Mouse (Mus musculus): ENCODE measurements around the gene Pola2. TPM values are rescaled to one million over a fixed set of nuclear protein-coding genes. Genes with fewer than 3 reads are reported as not detected.

Gene Pola2
- polyA plus RNA-seq, 1 experiment: 48.5 TPM

GRCm38 (mm10) chr19:5928546-5928945, 35.5 kb downstream of the Pola2 start:
- TF ChIP-seq GATA1 (IDR thresholded peaks at IDR 0.05; ENCODE audit: low read length): no peak

- no peak for TF ChIP-seq GATA1 (IDR thresholded peaks at IDR 0.05; ENCODE audit: low read length)
Measured at GRCm38 (mm10) chr19:5928104-5928503, 35.9 kb downstream of the Pola2 start.

- no peak for TF ChIP-seq GATA1 (IDR thresholded peaks at IDR 0.05; ENCODE audit: low read length)
Measured at GRCm38 (mm10) chr19:5927532-5927931, 36.5 kb downstream of the Pola2 start.

DNA sequence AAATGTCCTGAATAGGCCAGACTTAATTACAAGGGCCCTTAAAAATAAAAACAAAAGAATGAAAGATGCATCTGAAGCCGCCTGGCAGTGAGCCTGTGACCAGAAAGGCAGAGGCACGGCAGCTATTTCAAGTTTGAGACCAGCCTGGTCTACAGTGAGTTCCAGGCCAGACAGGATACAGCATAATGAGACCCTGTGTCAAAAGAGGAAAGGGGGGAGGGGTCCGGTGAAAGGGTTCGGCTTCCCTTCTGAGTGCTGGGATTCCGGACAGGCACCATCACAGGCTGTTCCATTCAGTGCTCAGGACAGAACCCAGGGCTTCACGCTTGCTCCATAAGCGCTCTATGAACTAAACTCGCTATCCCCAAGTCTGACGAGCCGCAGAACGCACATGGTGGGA, 37.0 kb downstream of the Pola2 start:
- no peak for TF ChIP-seq GATA1 (IDR thresholded peaks at IDR 0.05; ENCODE audit: low read length)

GRCm38 (mm10) chr19:5925311-5925855, 38.6 kb downstream of the Pola2 start:
- no peak for TF ChIP-seq GATA1 (IDR thresholded peaks at IDR 0.05; ENCODE audit: low read length)

DNA sequence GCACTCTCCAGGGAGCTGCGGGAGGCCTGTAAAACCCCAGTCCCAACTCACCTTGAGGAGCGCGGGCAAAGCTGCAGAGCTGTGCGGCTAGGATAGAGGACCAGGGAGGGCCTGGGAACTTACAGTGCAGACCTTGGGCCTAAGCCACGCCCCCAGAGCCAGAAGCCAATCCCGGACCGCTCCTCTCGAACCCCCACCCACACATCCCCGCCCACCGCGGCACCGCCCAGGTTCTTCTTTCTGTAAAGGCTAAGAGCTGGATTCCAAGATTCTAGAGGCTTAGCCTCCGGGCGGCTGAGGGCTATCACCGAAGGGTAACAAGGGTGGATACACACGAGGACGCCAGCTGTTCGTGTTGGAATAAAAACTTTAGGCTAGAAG, 39.3 kb downstream of the Pola2 start, which contains the start of gene Cdc42ep2:
TSS of gene Cdc42ep2 (minus strand) at position 104 of the 381 bp plus-strand sequence.
- TF ChIP-seq GATA1 (IDR thresholded peaks at IDR 0.05; ENCODE audit: low read length): no peak

DNA sequence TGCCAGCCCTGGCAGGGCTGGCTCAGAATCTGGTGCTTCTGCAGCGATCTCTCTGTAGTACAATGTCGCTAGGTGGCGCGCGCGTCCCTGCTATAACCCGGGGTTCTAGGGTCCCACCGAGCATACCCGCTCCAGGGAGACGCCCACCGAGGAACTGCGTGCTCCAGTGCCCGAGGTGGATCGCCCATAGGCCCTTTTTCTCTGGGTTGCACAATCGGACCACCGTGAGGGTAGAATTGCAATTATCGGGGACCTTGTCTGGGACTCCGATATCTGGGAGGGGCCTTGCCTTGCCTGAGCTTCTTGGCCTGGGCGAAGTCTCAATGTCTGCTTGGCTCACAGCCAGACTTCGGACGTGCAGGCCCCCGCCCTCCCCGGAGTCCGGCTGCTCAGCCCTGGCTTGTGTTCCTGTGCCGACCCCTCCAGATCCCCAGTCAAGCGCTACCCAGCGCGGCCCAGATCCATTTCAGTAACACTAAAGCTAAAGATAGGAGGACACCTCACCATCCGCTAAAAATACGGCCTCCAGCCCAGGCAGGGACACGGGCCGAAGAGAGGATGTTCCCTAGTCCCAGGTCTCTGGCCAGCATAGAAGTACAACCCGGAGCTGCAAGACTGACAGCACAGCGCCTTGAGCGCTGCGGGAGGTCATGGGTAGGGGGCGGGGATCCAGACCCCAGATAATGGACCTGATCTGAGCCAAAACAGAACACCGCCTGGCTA, 39.9 kb downstream of the Pola2 start:
- TF ChIP-seq GATA1 (IDR thresholded peaks at IDR 0.05; ENCODE audit: low read length): no peak

DNA sequence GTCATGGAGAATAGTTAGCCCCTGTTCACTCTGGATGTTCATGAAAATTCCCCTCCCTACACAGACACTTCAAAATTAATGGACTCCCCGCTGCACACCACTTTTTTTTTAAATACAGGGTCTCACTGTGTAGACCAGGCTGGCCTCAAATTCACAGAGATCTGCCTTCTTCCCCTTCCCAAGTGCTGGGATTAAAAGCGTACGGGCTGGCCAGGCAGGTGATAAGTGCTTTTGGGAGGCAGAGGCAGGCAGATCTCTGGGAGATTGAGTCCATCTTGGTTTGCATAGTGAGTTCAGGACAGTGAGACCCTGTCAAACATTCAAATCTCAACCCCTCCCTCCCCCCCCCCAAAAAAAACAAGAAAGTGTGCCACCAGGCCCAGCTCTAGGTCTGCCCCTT, 41.0 kb downstream of the Pola2 start:
- no peak for TF ChIP-seq GATA1 (IDR thresholded peaks at IDR 0.05; ENCODE audit: low read length)

- peak; percentile 74 for TF ChIP-seq GATA1 (IDR thresholded peaks at IDR 0.05; ENCODE audit: low read length)
Measured at GRCm38 (mm10) chr19:5922119-5922942, 41.7 kb downstream of the Pola2 start.

- no peak for TF ChIP-seq GATA1 (IDR thresholded peaks at IDR 0.05; ENCODE audit: low read length)
Measured at GRCm38 (mm10) chr19:5921715-5922114, 42.3 kb downstream of the Pola2 start.

- TF ChIP-seq GATA1 (IDR thresholded peaks at IDR 0.05; ENCODE audit: low read length): no peak
Measured at GRCm38 (mm10) chr19:5913007-5913719, 50.8 kb downstream of the Pola2 start, which contains the start of gene Dpf2. Gene Dpf2 (minus strand): TSS chr19:5913010.

DNA sequence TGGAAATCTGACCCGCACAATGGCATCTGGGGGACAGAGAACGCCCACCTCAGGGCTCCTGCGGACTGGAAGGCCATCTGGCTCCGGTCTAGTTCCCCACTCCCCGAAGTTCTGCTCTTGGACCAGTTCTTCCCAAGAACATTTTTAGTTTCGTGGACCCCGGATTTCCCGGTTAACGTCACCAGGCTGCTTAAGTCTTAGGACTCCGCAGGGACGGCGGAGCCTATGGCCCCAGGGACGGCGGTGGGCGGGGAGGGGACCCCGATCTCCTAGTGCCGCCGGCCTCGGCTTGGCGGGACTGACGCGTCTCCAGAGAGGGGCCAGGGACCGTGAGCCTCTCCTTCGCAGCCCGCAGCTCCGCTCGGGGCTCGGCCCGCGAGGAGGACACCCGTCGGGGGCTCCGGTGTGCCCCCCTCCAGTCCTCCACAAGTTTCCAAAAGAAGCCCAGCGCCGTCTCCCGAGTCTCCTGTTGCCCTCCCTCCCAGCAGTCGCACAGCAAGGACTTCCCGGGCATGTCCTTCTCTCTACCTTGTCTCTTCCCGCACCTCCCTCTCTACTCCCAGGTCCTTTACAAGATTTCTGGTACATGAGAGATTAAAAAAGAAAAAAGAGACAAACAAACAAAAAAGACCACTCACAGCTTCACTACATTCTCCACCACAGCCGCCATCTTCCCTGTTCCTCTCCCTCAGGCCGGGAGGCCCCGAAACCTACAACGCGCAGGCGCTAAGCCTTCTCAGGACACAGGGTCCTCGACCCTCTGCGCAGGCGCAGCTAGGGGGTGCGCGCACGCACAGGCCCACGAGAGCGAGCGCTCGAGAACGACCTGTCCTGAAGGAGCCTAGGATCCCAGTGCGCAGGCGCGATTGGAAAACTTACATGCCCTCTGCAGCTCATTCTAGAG, 51.6 kb downstream of the Pola2 start:
- no peak for TF ChIP-seq GATA1 (IDR thresholded peaks at IDR 0.05; ENCODE audit: low read length)

GRCm38 (mm10) chr19:5911430-5912102, 52.4 kb downstream of the Pola2 start:
- TF ChIP-seq GATA1 (IDR thresholded peaks at IDR 0.05; ENCODE audit: low read length): no peak

DNA sequence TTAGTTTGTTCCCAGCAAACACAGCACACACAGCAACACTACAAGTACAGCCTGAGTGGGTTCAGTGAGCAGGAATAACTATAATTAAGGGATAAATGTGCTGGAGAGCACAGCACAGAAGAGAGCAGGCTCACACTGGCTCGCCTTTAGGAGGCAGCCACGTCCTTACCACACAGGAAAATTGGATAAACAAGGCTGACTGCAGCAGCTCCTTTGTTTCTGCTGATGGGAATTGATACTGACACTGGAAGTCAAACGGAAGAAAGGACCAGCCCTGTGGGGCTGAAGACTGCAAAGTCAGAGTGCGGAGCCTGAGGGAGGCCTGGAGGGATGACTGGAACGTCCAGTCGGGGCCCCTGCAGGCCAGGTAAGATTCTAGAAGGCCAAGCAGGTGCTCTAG, 53.8 kb downstream of the Pola2 start:
- no peak for TF ChIP-seq GATA1 (IDR thresholded peaks at IDR 0.05; ENCODE audit: low read length)
